Mouse (Mus musculus) C2C12 (cell line): ENCODE measurements at regions not wholly inside any gene's neighbourhood (a gene's known extent, or its start where the extent isn't known, plus 50 kb on each side); places are given as distances from the start of the nearest gene placed in this dataset.
A peak's percentile ranks its signal among the peaks of the same experiment; 100 is the strongest.

Experiments
- H3K27me3 ChIP-seq: one replicate; pipeline ENCODE4 v1.6.1; 2011; ENCODE audit not compliant: control insufficient read depth, insufficient read depth, insufficient read length
- H3K36me3 ChIP-seq: one replicate; pipeline ENCODE4 v1.6.1; 2011; ENCODE audit not compliant: control insufficient read depth, insufficient read depth
- H3K4me3 ChIP-seq: one replicate; pipeline ENCODE4 v1.5.1; 2011; ENCODE audit warnings: mild to moderate bottlenecking, control low read depth; ENCODE audit not compliant: poor library complexity, insufficient read depth, severe bottlenecking
- H3K79me2 ChIP-seq: one replicate; pipeline ENCODE4 v1.6.1; 2011; ENCODE audit not compliant: control insufficient read depth, insufficient read depth
- H3K79me3 ChIP-seq: one replicate; pipeline ENCODE4 v1.6.1; 2011; ENCODE audit warnings: low read depth, control low read depth
- H3ac ChIP-seq: one replicate; pipeline ENCODE3; 2011; ENCODE audit warnings: low read depth; ENCODE audit not compliant: control insufficient read depth, insufficient read length
- CEBPB ChIP-seq: IDR thresholded peaks from one replicate; pipeline ENCODE4 v1.6.1; 2011; ENCODE audit warnings: low read depth, mild to moderate bottlenecking, control low read depth, moderate library complexity
- CTCF ChIP-seq: IDR thresholded peaks from one replicate; pipeline ENCODE4 v1.5.1; 2011; ENCODE audit not compliant: control insufficient read depth, insufficient read depth, insufficient read length
- FOSL1 ChIP-seq: IDR thresholded peaks from one replicate; pipeline ENCODE4 v1.8.0; 2011; ENCODE audit warnings: mild to moderate bottlenecking, low read length; ENCODE audit not compliant: poor library complexity, insufficient read depth, severe bottlenecking
- MAX ChIP-seq: IDR thresholded peaks from one replicate; pipeline ENCODE4 v1.6.1; 2011; ENCODE audit warnings: mild to moderate bottlenecking, control low read depth
- MYOD1 ChIP-seq: IDR thresholded peaks from one replicate; pipeline ENCODE4 v1.6.1; 2011; ENCODE audit warnings: low read depth; ENCODE audit not compliant: control insufficient read depth, insufficient read length
- MYOG ChIP-seq: IDR thresholded peaks from one replicate; pipeline ENCODE4 v1.6.1; 2011; ENCODE audit not compliant: control insufficient read depth, insufficient read length; ENCODE audit errors: extremely low read depth
- USF1 ChIP-seq: IDR thresholded peaks from one replicate; pipeline ENCODE4 v1.6.1; 2011; ENCODE audit warnings: low read depth, mild to moderate bottlenecking, control low read depth, moderate library complexity

- H3K4me3 ChIP-seq, result no peak overlapping the region
- H3K79me3 ChIP-seq, result no peaks in the 10 kb centered on the region
- no peaks in the 10 kb centered on the region for H3K27me3 ChIP-seq
- no peaks in the 10 kb centered on the region for H3K79me2 ChIP-seq
- TF ChIP-seq MYOG, result no peak
- no peak for TF ChIP-seq FOSL1
- no peak for TF ChIP-seq CTCF
- no peak for TF ChIP-seq MYOD1
- H3ac ChIP-seq, result no peak overlapping the region
- H3K36me3 ChIP-seq, result no peaks in the 10 kb centered on the region
These were observed 682.1 kb downstream of the Utrn start for GRCm38 (mm10) chr10:12186918-12187639.

- Histone ChIP-seq H3K36me3 (no peaks in the 10 kb centered on the region), H3K79me2 (no peaks in the 10 kb centered on the region), H3K27me3 (no peaks in the 10 kb centered on the region), H3K79me3 (no peaks in the 10 kb centered on the region), H3ac (no peak overlapping the region), H3K4me3 (no peak overlapping the region)
- no peak for TF ChIP-seq MAX
- no peak for TF ChIP-seq MYOD1
- TF ChIP-seq FOSL1, result no peak
- TF ChIP-seq CEBPB, result no peak
- TF ChIP-seq USF1, result no peak
- no peak for TF ChIP-seq MYOG
- no peak for TF ChIP-seq CTCF
These were observed 681.4 kb downstream of the Utrn start for GRCm38 (mm10) chr10:12187669-12188342.

GRCm38 (mm10) chr10:12190435-12190834 is 678.7 kb downstream of the Utrn start:
- TF ChIP-seq USF1, result no peak
- no peak for TF ChIP-seq MYOD1
- TF ChIP-seq MAX, result no peak
- no peak for TF ChIP-seq FOSL1
- TF ChIP-seq CEBPB, result no peak
- no peak for TF ChIP-seq MYOG
- no peak for TF ChIP-seq CTCF
- no peaks in the 10 kb centered on the region for H3K79me2 ChIP-seq
- no peak overlapping the region for H3K4me3 ChIP-seq
- H3K27me3 ChIP-seq, result no peaks in the 10 kb centered on the region
- H3ac ChIP-seq, result no peak overlapping the region
- H3K79me3 ChIP-seq, result no peaks in the 10 kb centered on the region
- H3K36me3 ChIP-seq, result no peaks in the 10 kb centered on the region

- H3K79me3 ChIP-seq, result no peaks in the 10 kb centered on the region
- H3ac ChIP-seq, result no peak overlapping the region
- no peak for TF ChIP-seq CTCF
- TF ChIP-seq MYOD1, result no peak
- TF ChIP-seq MYOG, result no peak
- peak; percentile 92 for TF ChIP-seq FOSL1
- TF ChIP-seq USF1, result no peak
- TF ChIP-seq CEBPB, result no peak
- peak; percentile 48 for TF ChIP-seq MAX
- no peaks in the 10 kb centered on the region for H3K79me2 ChIP-seq
- H3K4me3 ChIP-seq, result no peak overlapping the region
- H3K27me3 ChIP-seq, result no peaks in the 10 kb centered on the region
- no peaks in the 10 kb centered on the region for H3K36me3 ChIP-seq
These were observed 661.9 kb downstream of the Utrn start for GRCm38 (mm10) chr10:12207301-12207700.

- Histone ChIP-seq H3K79me3 (no peaks in the 10 kb centered on the region), H3K4me3 (no peak overlapping the region), H3K79me2 (no peaks in the 10 kb centered on the region), H3ac (no peak overlapping the region), H3K36me3 (no peaks in the 10 kb centered on the region), H3K27me3 (no peaks in the 10 kb centered on the region)
- TF ChIP-seq FOSL1 (no peak), MAX (no peak), CEBPB (no peak), MYOD1 (no peak), MYOG (no peak), USF1 (no peak), CTCF (no peak)
These were observed 659.0 kb downstream of the Utrn start for GRCm38 (mm10) chr10:12210181-12210580.
